Mouse (Mus musculus): ENCODE measurements around the gene Rgs9.

GRCm38 (mm10) chr11:109175376-109175969 is 122.5 kb downstream of the Rgs9 start:
- TF ChIP-seq CTCF (conservative IDR thresholded peaks at IDR 0.05; ENCODE audit: insufficient read depth, insufficient read length, low read depth, low read length), result no peak
- no peak for TF ChIP-seq POLR2A (IDR thresholded peaks at IDR 0.05; ENCODE audit: low read depth, low read length)
